Mouse (Mus musculus) ovary, adult 18-20 months (tissue): ENCODE results near the gene Erv3.

Experiments
- DNase-seq: peaks from one replicate; pipeline ENCODE4 v3.0.0; 2022; ENCODE audit warnings: low spot score, mixed read lengths

Gene Erv3

DNA sequence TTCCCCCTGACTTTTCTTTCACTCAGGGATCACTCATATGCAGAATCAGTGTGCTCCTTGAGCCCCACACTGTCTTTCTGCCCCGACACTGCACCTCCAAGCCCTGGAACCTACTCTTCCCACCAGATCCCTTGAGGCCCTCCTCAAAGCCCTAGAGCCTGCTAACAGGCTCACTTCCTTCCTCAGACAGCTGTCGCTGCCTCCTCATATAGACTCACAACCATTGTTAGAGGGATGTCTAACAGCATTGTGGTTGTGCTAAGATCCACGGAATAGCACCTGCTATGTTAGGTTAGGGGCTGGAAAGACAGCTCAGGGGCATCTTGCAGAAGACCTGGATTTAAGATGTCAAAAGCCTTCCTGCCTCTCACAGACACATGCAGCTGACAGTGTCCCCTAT, 37.1 kb downstream of the Erv3 start:
- DNase-seq = no peak

DNA sequence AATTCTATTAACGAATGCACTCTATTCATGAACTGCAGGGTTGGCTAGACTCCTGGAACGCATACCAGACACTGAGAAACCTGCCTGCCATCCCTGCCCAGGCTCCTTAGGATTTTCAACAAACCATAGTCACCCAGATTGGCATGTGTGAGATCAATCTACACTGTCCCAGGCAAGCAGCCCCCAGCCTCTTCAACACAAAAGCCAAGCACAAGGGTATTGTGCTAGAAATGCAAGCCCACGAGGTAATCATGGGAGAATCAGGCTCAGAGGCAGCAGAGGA, 37.9 kb downstream of the Erv3 start:
- DNase-seq = no peak

DNA sequence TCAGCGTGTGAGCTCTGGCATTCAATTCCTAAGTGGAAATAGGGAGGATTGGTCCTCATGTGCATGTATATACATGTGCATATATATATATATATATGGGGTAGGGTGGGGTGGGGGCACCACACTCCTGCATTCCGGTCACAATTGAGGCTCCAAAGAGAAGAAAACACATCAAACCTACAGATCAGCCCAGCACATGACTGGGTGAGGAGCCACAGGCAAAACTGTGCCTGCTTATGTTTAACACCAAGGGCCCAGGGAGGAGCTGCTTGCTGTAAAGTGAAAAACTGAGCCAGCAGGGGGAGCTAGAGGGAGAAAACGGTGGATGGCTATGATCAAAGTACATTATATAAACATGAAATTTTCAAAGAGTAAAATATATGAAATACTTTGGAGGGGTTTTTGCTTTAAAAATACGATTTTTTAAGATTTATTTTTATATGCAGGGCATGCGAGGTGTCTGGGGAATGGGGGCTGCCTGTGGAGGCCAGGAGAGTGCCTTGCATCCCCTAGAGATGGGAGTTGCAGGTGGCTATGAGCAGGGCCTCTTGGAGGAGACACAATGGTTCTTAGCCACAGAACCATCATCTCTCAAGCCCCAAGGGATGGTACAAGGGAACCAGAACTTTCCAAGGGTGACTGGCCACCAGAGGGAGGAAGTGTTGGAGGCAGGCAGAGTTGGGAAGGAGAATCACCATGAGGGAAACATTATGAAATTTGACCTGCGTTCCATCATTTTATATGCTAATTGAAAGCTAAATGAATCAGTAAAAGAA, 38.4 kb downstream of the Erv3 start:
- DNase-seq = peak; percentile 29

DNA sequence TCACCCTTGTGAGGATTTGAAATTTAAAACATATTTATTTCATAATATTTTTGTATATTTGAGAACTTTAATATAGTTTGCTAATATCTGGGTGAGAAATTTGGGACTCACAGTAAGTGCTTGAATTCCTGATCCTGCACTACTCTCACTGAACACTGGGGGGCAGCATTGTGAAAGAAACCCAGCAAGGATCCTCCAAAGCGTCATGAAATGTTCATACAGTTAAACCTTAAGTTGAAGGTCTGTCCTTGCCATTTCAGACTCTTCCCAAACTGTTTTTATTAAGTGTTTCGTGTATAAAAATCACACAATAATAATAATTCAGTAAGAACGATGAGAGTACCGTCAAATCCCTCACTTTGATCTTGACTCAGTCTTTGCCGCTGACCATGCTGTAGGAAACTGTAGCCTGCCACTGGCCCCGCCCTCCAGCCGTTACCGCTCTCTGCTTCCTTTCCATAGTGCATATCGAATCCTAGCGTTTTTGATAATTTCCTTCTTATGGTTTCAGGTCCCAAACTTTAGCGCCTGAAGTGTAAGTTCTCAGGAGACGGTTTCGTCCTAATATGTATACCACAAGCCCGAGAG, 39.4 kb downstream of the Erv3 start:
- DNase-seq = peak; percentile 35

DNA sequence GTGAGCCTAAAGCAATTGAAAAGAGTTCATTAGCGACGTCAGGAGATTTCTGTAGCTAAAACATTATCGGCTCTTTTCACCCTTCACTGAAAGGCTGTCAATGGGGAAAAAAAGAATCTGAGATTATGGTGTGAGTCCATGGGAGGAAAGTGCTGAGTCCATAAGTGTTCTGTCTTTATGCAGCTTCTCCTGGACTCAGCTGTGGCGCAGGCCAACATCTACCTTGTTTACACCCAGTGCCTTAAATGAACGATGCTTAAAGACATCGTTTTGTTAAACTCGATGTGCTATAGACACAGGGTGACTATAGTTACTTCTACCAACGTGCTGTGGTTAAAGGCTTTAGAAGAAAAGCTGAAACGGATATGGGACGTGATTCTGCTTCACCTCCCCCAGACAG, 45.2 kb downstream of the Erv3 start:
- DNase-seq = no peak

DNA sequence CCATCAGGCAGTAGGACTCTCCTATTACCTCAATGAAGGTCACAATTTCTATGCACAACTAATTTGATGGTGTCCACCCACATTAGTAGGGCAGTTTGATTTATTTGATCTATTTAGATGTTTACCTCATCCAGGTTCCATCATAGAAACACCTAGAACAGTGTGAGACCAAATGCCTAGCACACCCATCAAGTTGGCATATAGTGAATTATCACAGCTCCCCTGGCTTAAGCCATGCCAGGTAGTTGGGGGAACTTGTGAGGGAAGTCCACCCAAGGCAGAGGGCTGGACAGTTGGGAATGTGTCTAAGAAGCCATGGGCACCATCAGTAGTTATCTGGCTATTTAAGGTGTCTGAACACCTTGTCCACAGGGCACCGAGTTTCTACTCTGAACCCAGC, 46.1 kb downstream of the Erv3 start:
- DNase-seq = no peak

DNA sequence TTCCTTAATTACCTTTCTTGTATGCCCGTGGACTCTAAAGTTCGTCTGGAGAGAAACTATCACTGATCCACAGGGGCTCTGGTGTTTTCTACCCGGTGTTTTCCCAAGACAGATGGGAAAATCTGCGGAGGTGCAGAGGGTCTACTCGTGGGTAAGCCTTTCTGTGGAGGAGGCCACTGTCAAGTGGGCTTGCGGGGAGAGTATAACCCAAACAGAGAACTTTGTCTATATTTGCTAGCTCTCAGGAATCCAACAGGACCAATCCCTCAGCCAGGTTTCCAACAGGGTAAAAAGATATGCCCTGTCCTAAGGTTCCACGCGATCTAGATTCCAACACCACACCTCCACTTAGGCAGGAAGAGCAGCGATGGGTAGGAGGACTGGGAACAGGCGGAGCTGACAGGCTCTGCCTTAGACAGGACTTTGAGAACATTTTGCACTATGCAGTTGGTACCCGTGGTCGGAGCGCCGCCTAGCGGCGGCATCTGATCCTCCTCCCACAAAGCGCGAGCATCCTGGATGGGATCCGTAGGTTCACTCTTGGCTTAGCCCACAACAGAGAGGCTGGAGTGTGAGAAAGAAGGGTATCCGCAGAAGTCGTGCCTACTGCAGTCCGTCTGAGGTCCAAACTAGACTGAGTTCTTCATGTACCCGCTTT, 46.9 kb downstream of the Erv3 start:
- peak; percentile 23 for DNase-seq

DNA sequence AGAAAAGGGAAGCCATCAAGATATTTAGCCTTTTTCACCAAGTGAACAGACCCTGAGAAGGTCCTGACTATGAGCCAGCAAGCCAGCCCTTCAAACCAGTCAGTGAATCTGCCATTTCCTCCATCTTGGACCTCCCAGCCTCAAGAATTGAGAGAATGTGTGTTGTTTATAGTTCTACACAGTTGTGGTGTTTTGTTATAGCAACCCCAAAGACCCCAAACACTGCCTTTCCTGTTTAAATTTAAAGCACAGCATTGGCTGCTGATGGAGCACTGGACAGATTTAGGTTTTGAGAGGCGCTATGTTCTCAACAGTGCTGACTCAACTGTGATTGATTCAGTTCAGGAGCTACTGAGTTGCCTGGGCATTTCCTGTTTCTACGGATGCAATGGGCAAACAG, 47.9 kb downstream of the Erv3 start:
- DNase-seq = no peak

DNA sequence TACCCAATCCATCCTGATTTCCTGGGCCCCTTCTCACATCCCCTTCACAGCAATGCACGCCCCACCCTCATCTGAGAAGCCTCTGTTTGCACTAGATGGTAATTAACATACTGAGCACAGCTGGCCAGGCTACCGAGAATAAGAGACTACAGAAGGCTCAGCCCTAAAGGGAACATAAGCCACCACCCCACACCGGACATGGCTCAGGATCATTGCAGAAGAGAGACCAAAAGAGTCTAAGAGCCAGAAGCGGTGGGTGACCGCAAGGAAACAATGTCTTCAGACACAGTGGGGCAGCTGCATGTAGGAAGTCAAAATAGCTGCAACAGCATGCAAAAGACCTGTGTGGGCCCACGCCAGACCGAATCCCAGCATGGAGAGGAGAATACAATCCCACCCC, 50.7 kb downstream of the Erv3 start:
- no peak for DNase-seq

DNA sequence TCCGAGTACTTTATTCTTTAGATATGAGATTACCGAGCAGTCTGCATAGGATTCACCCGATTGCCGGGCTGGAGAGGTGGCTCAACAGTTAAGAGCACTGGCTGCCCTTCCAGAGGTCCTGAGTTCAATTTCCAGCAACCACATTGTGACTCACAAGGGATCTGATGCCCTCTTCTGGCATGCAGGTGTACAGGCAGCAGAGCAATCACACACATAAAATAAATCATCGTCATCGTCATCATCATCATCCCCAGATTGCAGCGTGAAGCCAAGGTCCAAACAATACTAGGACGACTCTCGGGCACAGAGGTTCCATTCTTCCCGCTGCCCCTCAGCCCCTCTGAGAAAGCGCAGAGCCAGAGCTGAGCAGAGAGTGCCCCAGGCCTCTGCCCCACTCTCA, 51.9 kb downstream of the Erv3 start:
- no peak for DNase-seq

DNA sequence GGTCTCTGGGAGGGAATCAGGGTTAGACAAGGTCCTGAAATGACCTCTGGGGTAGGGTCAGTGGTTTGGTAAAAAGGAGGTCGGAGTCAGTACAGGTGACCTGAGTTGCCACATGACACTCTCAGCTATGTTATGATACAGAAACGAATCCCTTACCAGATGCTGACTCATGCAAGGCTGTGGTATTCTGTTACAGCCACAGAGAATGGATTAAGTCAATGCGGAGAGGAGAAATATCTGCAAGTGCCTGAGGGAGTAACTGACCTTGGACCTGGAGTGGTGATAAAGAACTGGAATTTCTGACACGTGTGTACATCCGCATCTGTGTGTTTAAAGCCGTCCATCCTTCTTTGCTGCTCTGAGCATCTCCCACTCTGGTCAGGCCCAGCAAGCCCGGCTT, 52.7 kb downstream of the Erv3 start:
- DNase-seq = no peak

DNA sequence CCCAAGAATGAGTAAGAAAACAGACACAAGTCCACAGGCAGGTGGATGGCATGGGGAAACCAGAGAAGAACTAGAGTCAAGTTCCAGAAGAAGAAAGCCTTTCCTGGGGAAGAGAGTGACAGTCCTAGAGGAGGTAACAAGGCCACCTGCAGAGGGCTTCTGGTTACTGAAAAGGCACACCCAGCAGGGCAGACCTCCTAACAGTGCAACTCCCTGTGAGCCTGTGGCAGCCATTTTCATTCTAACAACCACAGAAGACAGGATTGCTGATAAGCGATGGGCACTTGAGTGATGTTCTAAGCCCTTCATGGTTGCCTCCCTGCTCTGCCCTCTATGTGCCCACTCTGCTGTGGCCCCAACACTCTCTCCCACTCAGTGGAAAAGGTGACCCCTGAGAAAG, 54.2 kb downstream of the Erv3 start:
- DNase-seq = no peak

DNA sequence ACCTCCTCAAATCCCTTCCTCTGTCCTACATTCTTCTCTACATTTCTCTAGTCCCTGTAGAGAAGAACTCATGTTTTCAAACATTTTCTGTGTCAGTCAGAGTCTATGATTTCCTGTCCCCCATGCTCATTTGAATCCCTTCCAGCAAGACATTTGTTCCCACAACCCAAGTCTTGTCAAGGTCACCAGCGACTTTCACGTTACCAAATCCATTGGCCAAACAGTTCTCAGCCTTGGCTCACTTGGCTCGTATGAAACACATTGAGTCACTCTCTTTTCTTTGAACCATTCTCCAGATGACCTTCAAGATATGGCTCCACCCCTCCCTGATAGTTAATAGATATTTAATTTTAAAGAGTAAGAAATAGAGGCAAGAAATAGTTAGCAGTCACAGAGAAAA, 55.7 kb downstream of the Erv3 start:
- no peak for DNase-seq
